Mouse (Mus musculus) midbrain, embryonic 13.5 days (tissue): ENCODE measurements around the gene Ruvbl2. TPM values are rescaled to one million over a fixed set of nuclear protein-coding genes. Genes with fewer than 3 reads are reported as not detected.

Experiments
- ATAC-seq: fragments of 200-750 bp; cut with Nextera tagmentation; 2 replicates; pipeline ENCODE4 v1.8.0; 2017; ENCODE audit warnings: mild to moderate bottlenecking, moderate TSS enrichment, moderate library complexity
- H3K27ac ChIP-seq: fragments of 300-500 bp; sonication (generic); 2 replicates; pipeline ENCODE4 v1.5.1; 2015; ENCODE audit warnings: inconsistent platforms, mild to moderate bottlenecking, moderate library complexity
- H3K27me3 ChIP-seq: fragments of 300-500 bp; sonication (generic); 2 replicates; pipeline ENCODE4 v1.6.1; 2015; ENCODE audit warnings: mild to moderate bottlenecking, inconsistent platforms
- H3K36me3 ChIP-seq: fragments of 300-500 bp; sonication (generic); 2 replicates; pipeline ENCODE4 v1.6.1; 2015; ENCODE audit warnings: mild to moderate bottlenecking, inconsistent platforms
- H3K4me1 ChIP-seq: fragments of 300-500 bp; sonication (generic); replicated peaks from 2 replicates; pipeline ENCODE4 v1.6.1; 2015; ENCODE audit warnings: inconsistent platforms
- H3K4me2 ChIP-seq: fragments of 300-500 bp; sonication (generic); replicated peaks from 2 replicates; pipeline ENCODE4 v1.6.1; 2015; ENCODE audit warnings: moderate library complexity, mild to moderate bottlenecking, inconsistent platforms
- H3K4me3 ChIP-seq: fragments of 300-500 bp; sonication (generic); replicated peaks from 2 replicates; pipeline ENCODE4 v1.5.1; 2015; ENCODE audit warnings: mild to moderate bottlenecking, inconsistent platforms
- H3K9ac ChIP-seq: fragments of 300-500 bp; sonication (generic); replicated peaks from 2 replicates; pipeline ENCODE4 v1.6.1; 2015; ENCODE audit warnings: mild to moderate bottlenecking, inconsistent platforms
- H3K9me3 ChIP-seq: fragments of 300-500 bp; sonication (generic); 2 replicates; pipeline ENCODE4 v1.6.1; 2016; ENCODE audit warnings: mild to moderate bottlenecking, inconsistent platforms
- WGBS: fragments of 180-500 bp; shearing (Covaris S2); methylation state at CpG from one replicate; pipeline ENCODE4 v1.1.7; 2015; 5-methylcytosine and 5-hydroxymethylcytosine counted together
- polyA plus RNA-seq: library from polyadenylated mRNA; unstranded; fragments of >200 nt; fragmentation: Nextera tagmentation; extraction: Ambion mirVana; gene quantifications from 2 replicates; pipeline ENCODE4 v1.2.1, GENCODE M21; 2015

The Ruvbl2 gene
- polyA plus RNA-seq, 1 experiment from 2014 or later, result 123 TPM

- 13% methylated on average over 37 of the region's 37 CpGs for WGBS
- Histone ChIP-seq H3K4me3 (no peak overlapping the region), H3K4me1 (peaks cover 17% of the 10 kb centered on the region), H3K9ac (peak overlapping the region; percentile 10; the same call in 1 of the 2 replicates), H3K9me3 (no peaks in the 10 kb centered on the region), H3K36me3 (peaks cover 4% of the 10 kb centered on the region), H3K27me3 (peaks cover 100% of the 10 kb centered on the region), H3K4me2 (peak overlapping the region; percentile 26; the same call in 1 of the 2 replicates), H3K27ac (no peak overlapping the region)
- ATAC-seq, result no peak
Observed at GRCm38 (mm10) chr7:45415636-45416035, 22.3 kb downstream of the Ruvbl2 start.

GRCm38 (mm10) chr7:45414740-45415224 is 23.1 kb downstream of the Ruvbl2 start:
- Histone ChIP-seq H3K4me1 (peaks cover 17% of the 10 kb centered on the region), H3K4me2 (no peak overlapping the region), H3K36me3 (no peaks in the 10 kb centered on the region), H3K27ac (no peak overlapping the region), H3K4me3 (no peak overlapping the region), H3K9me3 (no peaks in the 10 kb centered on the region), H3K27me3 (peaks cover 100% of the 10 kb centered on the region), H3K9ac (no peak overlapping the region)
- 44% methylated on average over 12 of the region's 12 CpGs for whole genome bisulfite sequencing
- ATAC-seq, result no peak

GRCm38 (mm10) chr7:45413864-45414739 is 23.8 kb downstream of the Ruvbl2 start:
- H3K27ac ChIP-seq, result no peak overlapping the region
- H3K4me1 ChIP-seq, result peaks cover 17% of the 10 kb centered on the region
- H3K4me3 ChIP-seq, result peak overlapping the region; percentile 41
- H3K9me3 ChIP-seq, result no peaks in the 10 kb centered on the region
- H3K36me3 ChIP-seq, result no peaks in the 10 kb centered on the region
- peak overlapping the region; percentile 67 for H3K4me2 ChIP-seq
- peak; percentile 46; the same call in 1 of the 2 replicates for ATAC-seq
- H3K9ac ChIP-seq, result peak overlapping the region; percentile 64
- 2% methylated on average over 27 of the region's 27 CpGs for WGBS
- H3K27me3 ChIP-seq, result peaks cover 100% of the 10 kb centered on the region

- ATAC-seq, result peak; percentile 53
- Histone ChIP-seq H3K4me3 (peak within 1 kb of the TSS; percentile 41), H3K36me3 (no peaks in the 10 kb centered on the region), H3K27me3 (peaks cover 100% of the 10 kb centered on the region), H3K4me1 (peaks cover 17% of the 10 kb centered on the region), H3K9ac (peak within 1 kb of the TSS; percentile 64), H3K9me3 (no peaks in the 10 kb centered on the region), H3K27ac (no peak within 1 kb of the TSS), H3K4me2 (peak within 1 kb of the TSS; percentile 67)
- WGBS, result 5% methylated on average over 36 of the region's 45 CpGs
Observed at GRCm38 (mm10) chr7:45413113-45413863, 24.6 kb downstream of the Ruvbl2 start, which contains the start of gene Ntf5. Ntf5 (plus strand) TSS chr7:45413695.

GRCm38 (mm10) chr7:45412421-45412820 is 25.5 kb downstream of the Ruvbl2 start:
- 84% methylated on average over 2 of the region's 2 CpGs for WGBS
- Histone ChIP-seq H3K27me3 (peaks cover 100% of the 10 kb centered on the region), H3K4me3 (no peak overlapping the region), H3K9me3 (no peaks in the 10 kb centered on the region), H3K27ac (no peak overlapping the region), H3K4me1 (peaks cover 17% of the 10 kb centered on the region), H3K4me2 (no peak overlapping the region), H3K36me3 (no peaks in the 10 kb centered on the region), H3K9ac (no peak overlapping the region)
- ATAC-seq, result no peak

- no peaks in the 10 kb centered on the region for H3K36me3 ChIP-seq
- peaks cover 100% of the 10 kb centered on the region for H3K27me3 ChIP-seq
- no peaks in the 10 kb centered on the region; the same call in 1 of the 2 replicates for H3K9me3 ChIP-seq
- no peak overlapping the region for H3K4me2 ChIP-seq
- peaks cover 24% of the 10 kb centered on the region for H3K4me1 ChIP-seq
- no peak overlapping the region for H3K9ac ChIP-seq
- no peak for ATAC-seq
- WGBS, result 85% methylated on average over 8 of the region's 8 CpGs
- no peak overlapping the region for H3K27ac ChIP-seq
- H3K4me3 ChIP-seq, result no peak overlapping the region
Observed at GRCm38 (mm10) chr7:45409497-45410163, 28.3 kb downstream of the Ruvbl2 start.

GRCm38 (mm10) chr7:45408949-45409348 is 28.9 kb downstream of the Ruvbl2 start:
- Histone ChIP-seq H3K27ac (no peak overlapping the region), H3K4me1 (peaks cover 20% of the 10 kb centered on the region), H3K36me3 (no peaks in the 10 kb centered on the region), H3K9ac (no peak overlapping the region), H3K4me2 (no peak overlapping the region), H3K27me3 (peaks cover 93% of the 10 kb centered on the region), H3K4me3 (no peak overlapping the region), H3K9me3 (no peaks in the 10 kb centered on the region; the same call in 1 of the 2 replicates)
- ATAC-seq, result no peak
- WGBS, result 86% methylated on average over 17 of the region's 17 CpGs

- no peak for ATAC-seq
- no peaks in the 10 kb centered on the region; the same call in 1 of the 2 replicates for H3K9me3 ChIP-seq
- H3K4me1 ChIP-seq, result peaks cover 14% of the 10 kb centered on the region
- no peak overlapping the region for H3K27ac ChIP-seq
- H3K4me3 ChIP-seq, result no peak overlapping the region
- H3K27me3 ChIP-seq, result peaks cover 87% of the 10 kb centered on the region
- 72% methylated on average over 7 of the region's 7 CpGs for WGBS
- H3K9ac ChIP-seq, result no peak overlapping the region
- no peaks in the 10 kb centered on the region for H3K36me3 ChIP-seq
- no peak overlapping the region for H3K4me2 ChIP-seq
Observed at GRCm38 (mm10) chr7:45408351-45408750, 29.5 kb downstream of the Ruvbl2 start.

GRCm38 (mm10) chr7:45407836-45408235 is 30.1 kb downstream of the Ruvbl2 start:
- Histone ChIP-seq H3K36me3 (no peaks in the 10 kb centered on the region), H3K4me3 (no peak overlapping the region), H3K27ac (no peak overlapping the region), H3K27me3 (peaks cover 82% of the 10 kb centered on the region), H3K9me3 (no peaks in the 10 kb centered on the region; the same call in 1 of the 2 replicates), H3K4me2 (no peak overlapping the region), H3K4me1 (peaks cover 12% of the 10 kb centered on the region), H3K9ac (no peak overlapping the region)
- no peak for ATAC-seq
- 81% methylated on average over 10 of the region's 10 CpGs for WGBS

- no peaks in the 10 kb centered on the region for H3K36me3 ChIP-seq
- no peaks in the 10 kb centered on the region; the same call in 1 of the 2 replicates for H3K9me3 ChIP-seq
- peak overlapping the region; percentile 48; the same call in 1 of the 2 replicates for H3K9ac ChIP-seq
- H3K4me2 ChIP-seq, result peak overlapping the region; percentile 48
- peaks cover 12% of the 10 kb centered on the region for H3K4me1 ChIP-seq
- ATAC-seq, result no peak
- peaks cover 68% of the 10 kb centered on the region for H3K27me3 ChIP-seq
- 2% methylated on average over 113 of the region's 114 CpGs for WGBS
- peak overlapping the region; percentile 31 for H3K4me3 ChIP-seq
- H3K27ac ChIP-seq, result no peak overlapping the region
Observed at GRCm38 (mm10) chr7:45406157-45407156, 31.4 kb downstream of the Ruvbl2 start.
